Mouse (Mus musculus) stomach, postnatal 0 days (tissue): ENCODE results near the gene Manf.

Experiments
- CTCF ChIP-seq: IDR thresholded peaks from 2 replicates; pipeline ENCODE4 v1.5.1; 2016; ENCODE audit warnings: antibody characterized with exemption, low read depth, mild to moderate bottlenecking, moderate library complexity
- EP300 ChIP-seq: optimal IDR thresholded peaks from 2 replicates; pipeline ENCODE3; 2016; ENCODE audit warnings: antibody characterized with exemption

DNA sequence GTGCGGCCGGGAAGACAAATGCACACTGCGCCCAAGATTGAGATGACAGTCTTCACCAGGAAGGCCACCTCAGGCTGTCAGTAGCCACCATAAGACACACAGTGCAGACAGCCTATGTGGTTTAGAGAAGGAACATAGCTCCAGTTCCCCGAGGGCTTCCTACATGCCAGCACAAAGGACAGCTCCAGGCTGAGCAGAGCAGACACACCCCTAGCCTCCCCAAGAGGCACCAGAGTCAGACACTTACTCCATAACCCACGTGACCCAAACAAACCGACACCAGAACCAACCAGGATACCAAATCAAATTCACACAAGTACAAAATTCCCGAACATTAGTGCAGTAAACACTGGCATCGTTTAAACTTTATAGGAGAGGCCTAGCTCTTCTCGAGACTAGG lies 2.5 kb downstream of the Manf start:
- no peak for TF ChIP-seq CTCF
- no peak for TF ChIP-seq EP300
